Mouse (Mus musculus) retina, postnatal 1 day (tissue): ENCODE measurements around the gene Ripor2.

Experiments
- DNase-seq: peaks from one replicate; pipeline ENCODE4 v3.0.0-alpha.2; 2012

Ripor2 gene

DNA sequence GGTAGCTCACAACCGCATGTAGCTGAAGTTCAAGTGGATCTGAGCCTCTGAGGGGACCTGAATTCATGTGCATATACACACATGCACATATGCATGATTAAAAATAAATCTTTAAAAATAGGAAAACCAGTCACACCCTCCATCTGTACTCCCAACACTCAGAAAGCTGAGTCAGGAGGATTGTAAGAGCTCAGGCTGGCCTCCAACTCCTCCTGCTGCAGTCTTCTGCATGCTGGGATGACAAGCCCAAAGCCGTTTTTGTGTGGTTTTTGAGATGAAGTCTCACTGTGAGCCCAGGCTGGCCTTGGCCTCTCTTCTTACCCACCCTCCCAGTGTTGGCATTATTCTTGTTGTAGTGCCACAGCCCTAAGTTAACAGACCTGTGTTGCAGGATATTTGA lies 196.0 kb downstream of the Ripor2 start:
- DNase-seq, result no peak

DNA sequence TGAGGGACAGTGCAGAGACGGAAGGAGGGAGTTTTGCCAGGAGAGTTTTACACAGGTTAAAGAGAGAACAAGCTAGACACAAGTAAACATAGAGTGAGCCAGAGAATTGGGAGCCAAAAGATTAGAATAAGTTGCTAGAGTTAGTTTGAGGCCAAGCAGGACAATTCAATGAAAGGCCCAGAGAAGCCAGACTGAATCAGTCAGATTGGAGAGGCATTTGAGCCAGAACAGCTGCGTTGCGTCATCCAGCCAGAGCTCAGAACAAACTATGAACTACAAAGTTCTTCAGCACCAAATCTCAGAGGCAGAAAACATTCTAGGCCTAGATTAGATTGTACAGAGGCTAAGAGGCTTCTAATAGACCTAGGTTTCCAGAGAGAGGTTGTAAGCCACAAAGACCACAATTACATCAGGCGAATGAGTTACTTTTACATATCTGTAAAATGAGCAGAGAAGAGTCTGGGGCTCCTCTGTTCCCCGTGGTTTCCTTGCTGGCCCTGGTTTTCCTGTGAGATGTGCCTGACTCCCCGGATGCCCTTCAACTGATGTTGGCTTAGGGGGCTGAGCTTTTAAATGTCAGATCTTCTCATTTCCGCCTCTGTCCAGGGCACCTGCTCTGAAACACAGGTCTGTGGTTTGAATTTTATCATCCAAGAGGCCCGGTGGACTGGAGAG lies 196.9 kb downstream of the Ripor2 start:
- DNase-seq, result no peak

DNA sequence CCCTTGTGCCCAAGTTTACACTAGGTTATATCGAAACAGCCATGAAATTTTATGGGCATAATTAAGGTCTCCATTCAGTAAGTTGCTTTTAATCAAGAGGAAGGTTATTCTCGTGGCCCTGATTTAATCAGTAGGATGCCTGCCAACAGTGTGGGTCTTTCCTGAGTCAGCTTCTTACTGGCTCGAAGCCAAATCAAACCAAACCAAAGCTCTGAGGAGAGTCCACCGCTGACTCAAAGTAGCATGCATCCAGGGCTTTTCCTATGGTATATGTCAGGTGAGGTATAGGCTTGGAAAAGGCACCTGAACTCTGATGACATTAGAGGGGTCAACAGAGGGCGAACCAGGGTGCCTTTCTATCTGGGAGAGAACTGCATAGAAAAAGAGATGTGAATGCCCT lies 199.9 kb downstream of the Ripor2 start:
- no peak for DNase-seq
